Mouse (Mus musculus): ENCODE results near the gene Akr1c21.
A peak's percentile ranks its signal among the peaks of the same experiment; 100 is the strongest.
"Not testable (repeated sequence)": the region's sequence is repeated elsewhere in the genome, so short reads cannot be mapped to it uniquely, and the experiment has no call there.

Akr1c21 gene

DNA sequence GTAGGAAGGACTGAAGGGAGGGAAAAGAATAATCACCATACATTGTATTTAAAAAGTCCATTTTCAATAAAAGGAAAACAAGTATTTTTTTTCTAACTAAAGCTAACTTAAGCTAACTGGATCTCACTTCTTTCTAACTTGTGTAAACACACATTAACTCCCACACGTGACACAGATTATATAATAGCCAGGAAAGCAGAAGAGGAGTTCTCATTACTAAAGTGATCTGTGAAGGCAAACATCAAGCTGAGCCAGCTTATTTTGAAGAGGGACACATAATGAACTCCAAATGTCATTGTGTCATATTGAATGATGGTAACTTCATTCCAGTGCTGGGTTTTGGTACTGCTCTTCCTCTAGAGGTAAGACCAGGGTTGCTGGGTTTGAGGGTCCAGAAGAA, at the start of gene Akr1c21:
Gene Akr1c21, plus strand, starts transcription at position 205 of the 400 bp plus-strand sequence.
- no peak for DNase-seq

DNA sequence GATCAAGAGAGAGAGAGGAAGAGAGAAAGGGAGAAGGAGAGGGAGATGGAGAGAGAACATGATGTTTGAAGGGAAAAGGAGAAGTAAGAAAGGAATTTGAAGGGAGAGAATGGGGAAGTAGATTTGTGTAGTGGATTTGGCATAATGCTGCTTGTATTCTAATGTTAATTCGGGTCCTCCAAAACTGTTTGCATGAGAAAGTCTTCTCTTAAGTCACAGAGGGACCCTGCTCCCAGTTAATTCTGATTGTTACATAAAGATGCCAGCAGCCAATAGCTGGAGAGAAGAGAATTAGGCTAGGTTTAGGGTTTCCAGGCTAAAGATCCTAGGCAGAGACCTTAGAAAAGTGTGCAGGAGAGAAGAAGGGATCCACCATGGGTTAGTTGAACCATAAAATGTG, 14.7 kb upstream of the Akr1c21 start:
- no peak for DNase-seq

DNA sequence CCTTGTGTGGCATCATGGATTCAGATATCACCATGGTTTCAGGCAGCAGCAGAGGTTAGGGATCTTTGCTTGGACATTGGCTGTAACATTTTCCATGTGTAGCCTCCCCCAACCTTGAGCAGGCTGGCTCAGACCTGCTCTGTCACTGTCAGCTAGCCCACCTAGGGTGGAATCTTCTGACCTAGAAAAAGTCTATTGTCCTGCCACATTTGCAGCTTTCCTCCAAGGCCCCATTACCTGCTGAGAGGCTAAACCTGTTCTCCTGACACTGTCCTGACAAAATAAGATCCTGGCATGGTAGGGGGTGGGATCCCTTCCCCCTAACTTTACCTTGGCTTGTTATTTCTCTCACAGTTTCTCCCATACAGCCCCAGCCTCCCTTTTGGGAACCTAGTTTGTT, 13.4 kb upstream of the Akr1c21 start:
- no peak for DNase-seq

DNA sequence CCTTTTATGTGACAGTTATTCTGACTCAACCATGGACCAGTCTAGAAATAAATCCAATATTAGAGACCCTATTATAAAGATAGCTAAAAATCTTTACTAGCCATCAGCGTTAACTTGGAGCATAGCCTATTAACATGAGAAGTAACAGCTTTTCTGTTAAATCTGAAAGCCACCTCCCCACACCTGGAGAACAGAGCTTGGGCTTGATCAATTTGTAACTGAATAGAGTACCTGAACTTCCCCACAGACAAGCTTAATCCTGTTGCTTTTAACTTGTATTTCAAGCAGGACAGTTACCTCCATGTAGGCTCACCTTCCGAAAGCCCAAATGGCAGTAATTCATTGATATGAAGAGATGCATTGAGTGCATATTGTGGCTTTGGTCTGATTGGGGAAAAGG, 7.9 kb upstream of the Akr1c21 start:
- DNase-seq: no peak

DNA sequence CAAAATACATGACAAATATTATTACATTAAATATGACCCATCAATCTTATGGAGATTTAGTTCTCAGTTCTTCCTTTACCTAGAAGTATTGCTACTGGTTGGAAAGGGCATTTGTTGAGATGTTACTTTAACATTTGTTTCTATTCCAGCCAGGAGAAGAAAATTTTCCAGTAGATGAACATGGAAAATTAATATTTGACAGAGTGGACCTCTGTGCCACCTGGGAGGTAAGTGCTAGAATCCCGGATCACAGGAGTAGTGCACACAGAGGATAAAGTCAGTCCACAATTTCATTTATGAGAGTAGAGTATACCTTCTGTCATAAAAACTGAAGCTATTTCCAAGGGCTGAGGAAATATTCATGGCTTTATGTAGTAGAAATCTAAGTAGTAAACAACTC, 3.0 kb downstream of the Akr1c21 start:
- DNase-seq: no peak

DNA sequence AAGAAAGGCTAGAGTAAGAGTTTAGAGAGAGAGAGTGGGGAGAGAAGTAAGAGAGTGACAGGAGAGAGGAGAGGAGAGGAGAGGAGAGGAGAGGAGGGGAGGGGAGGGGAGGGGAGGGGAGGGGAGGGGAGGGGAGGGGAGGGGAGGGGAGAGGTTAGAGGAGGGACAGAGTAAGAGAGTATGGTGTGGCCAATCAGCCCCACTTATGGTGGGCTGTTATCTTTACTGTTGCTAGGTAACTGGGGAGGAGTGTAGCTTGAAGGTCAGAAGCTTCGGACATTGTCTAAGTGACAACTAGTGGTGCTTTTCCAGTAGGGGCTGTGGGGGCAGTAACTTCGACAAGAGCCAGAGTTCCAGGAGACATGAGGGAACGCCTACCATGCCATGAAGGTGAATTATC, 29.6 kb downstream of the Akr1c21 start:
- not testable (repeated sequence) for DNase-seq

DNA sequence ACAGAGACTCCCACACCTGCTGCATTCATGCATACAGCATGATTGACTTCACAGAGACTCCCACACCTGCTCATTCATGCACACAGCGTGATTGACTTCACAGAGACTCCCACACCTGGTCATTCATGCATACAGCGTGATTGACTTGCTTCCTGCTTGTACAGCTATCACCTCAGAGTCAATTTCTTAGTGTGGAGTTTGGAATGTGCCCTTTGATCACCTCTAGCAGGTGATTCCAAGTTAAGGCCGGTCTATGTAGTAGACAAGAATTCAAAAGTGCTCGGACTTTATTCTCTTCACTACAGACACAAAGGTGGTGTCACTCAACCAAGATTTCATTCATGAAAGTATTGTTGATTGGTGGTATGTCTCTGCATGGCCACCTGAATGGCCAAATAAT, 32.9 kb downstream of the Akr1c21 start:
- no peak for DNase-seq

DNA sequence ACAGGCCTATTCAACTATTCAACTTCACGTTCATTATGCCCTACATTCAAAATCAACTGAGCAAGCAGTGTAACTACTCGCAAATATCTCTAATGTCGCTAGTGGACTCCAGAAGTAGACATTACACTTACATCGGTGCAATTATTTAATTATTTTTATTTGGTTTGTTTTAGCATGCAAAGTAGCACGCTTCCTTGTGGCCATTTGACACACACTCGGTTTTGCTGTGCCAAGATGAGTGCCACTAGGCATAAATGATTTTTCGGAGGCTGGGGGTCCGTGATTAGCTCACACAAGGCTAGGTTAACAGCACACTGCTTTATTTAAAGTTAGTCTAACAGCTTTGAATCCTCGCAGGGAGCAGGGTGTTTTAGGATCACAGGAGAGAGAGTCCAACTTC, 34.7 kb downstream of the Akr1c21 start:
- DNase-seq: peak; percentile 3

DNA sequence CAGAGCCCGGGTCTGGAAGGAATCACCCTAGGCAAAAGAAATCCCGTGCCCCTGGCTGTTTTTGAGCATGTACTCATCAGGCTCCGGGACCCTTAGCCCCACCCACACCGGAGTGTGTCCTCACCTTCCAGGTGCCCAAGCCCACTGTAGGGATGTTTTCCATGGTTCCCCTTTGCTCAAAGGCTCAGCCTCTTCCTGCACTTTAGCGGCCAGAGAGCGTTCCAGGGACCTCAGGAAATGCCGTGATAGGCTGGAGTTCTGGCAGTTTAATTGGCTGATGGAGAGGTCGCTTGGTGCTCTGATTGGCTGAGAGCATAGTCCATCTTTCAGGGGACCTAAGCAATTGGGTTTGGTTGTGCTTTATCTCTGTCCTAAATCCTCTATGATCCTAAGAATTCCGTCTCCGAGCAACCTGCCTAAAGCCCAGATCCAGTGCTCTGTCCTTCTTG, 35.1 kb downstream of the Akr1c21 start, which contains the start of gene Akr1e1:
Gene Akr1e1, minus strand, starts transcription at position 214 of the 449 bp plus-strand sequence.
- DNase-seq: peak; percentile 83

DNA sequence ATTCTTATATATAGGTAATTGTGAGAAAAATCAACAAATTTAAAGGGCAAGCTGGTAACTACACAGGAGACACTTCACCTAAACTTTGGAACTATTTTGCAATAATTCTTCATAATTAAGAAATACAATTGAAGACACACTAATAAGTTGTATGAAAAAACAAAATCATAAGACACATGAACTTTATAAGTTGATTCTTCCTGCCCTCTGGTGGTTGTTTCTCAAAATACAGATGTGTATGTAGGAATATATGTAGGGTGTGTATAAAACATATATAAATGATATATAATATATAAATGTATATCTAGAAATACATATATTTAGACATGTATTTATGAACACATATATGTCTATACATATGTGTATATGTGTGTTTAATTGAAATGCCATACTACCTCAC, 37.0 kb downstream of the Akr1c21 start:
- DNase-seq: no peak
